Mouse (Mus musculus): ENCODE data around the gene Cotl1.

GRCm38 (mm10) chr8:119783579-119783978 lies 56.8 kb downstream of the Cotl1 start:
- TF ChIP-seq CTCF (IDR thresholded peaks at IDR 0.05; ENCODE audit: extremely low read depth, insufficient read length, insufficient replicate concordance, low read depth, low read length): no peak
- no peak for TF ChIP-seq POLR2A (IDR thresholded peaks at IDR 0.05; ENCODE audit: low read depth, low read length)

Measured in small intestine, adult 2 months (tissue).